Mouse (Mus musculus) MN1 (cell line): ENCODE data around the gene Thap4.
"Not testable (repeated sequence)": the region's sequence is repeated elsewhere in the genome, so short reads cannot be mapped to it uniquely, and the experiment has no call there.

Experiments
- DNase-seq: peaks from one replicate; pipeline ENCODE4 v3.0.0-alpha.2; 2016; ENCODE audit warnings: low spot score

The Thap4 gene

GRCm38 (mm10) chr1:93754573-93755290, at the start of gene Thap4:
TSS of gene Thap4 (minus strand) at chr1:93754864.
- DNase-seq: peak; percentile 90

GRCm38 (mm10) chr1:93803556-93804507, 49.2 kb upstream of the Thap4 start, which contains the start of gene Ing5:
TSS of gene Ing5 (plus strand) at chr1:93803965.
- peak; percentile 97 for DNase-seq

- DNase-seq: peak; percentile 18
Observed at GRCm38 (mm10) chr1:93802771-93803170, 48.1 kb upstream of the Thap4 start.

- DNase-seq: peak; percentile 95
Observed at GRCm38 (mm10) chr1:93801741-93802238, 47.1 kb upstream of the Thap4 start, which contains the start of gene Dtymk. TSS of gene Dtymk (minus strand) at chr1:93801934.

- DNase-seq: no peak
Observed at GRCm38 (mm10) chr1:93800670-93801503, 46.2 kb upstream of the Thap4 start.

GRCm38 (mm10) chr1:93795886-93796285, 41.2 kb upstream of the Thap4 start:
- no peak for DNase-seq

GRCm38 (mm10) chr1:93794526-93794925, 39.9 kb upstream of the Thap4 start:
- DNase-seq: no peak

- DNase-seq: no peak
Observed at GRCm38 (mm10) chr1:93786912-93787311, 32.2 kb upstream of the Thap4 start.

GRCm38 (mm10) chr1:93776686-93777085, 22.0 kb upstream of the Thap4 start:
- DNase-seq: no peak

- DNase-seq: no peak
Observed at GRCm38 (mm10) chr1:93769901-93770300, 15.2 kb upstream of the Thap4 start.

- no peak for DNase-seq
Observed at GRCm38 (mm10) chr1:93767600-93767999, 12.9 kb upstream of the Thap4 start.

GRCm38 (mm10) chr1:93764871-93765591, 10.4 kb upstream of the Thap4 start:
- DNase-seq: no peak

GRCm38 (mm10) chr1:93763531-93763930, 8.9 kb upstream of the Thap4 start:
- DNase-seq: not testable (repeated sequence)

GRCm38 (mm10) chr1:93760076-93760475, 5.4 kb upstream of the Thap4 start:
- no peak for DNase-seq

GRCm38 (mm10) chr1:93756154-93756553, 1.5 kb upstream of the Thap4 start:
- DNase-seq: no peak

- peak; percentile 10 for DNase-seq
Observed at GRCm38 (mm10) chr1:93755618-93756017, 954 bp upstream of the Thap4 start.

GRCm38 (mm10) chr1:93755291-93755610, 587 bp upstream of the Thap4 start:
- peak; percentile 75 for DNase-seq

GRCm38 (mm10) chr1:93753911-93754572, 622 bp downstream of the Thap4 start:
- peak; percentile 60 for DNase-seq

- DNase-seq: no peak
Observed at GRCm38 (mm10) chr1:93751290-93751689, 3.4 kb downstream of the Thap4 start, which contains the start of gene Atg4b. TSS of gene Atg4b (plus strand) at chr1:93751500.

GRCm38 (mm10) chr1:93748539-93748938, 6.1 kb downstream of the Thap4 start:
- no peak for DNase-seq
